Mouse (Mus musculus) left cerebral cortex, postnatal 36 days (tissue): Measurements from ENCODE around the gene Chmp2a. TPM values are rescaled to one million over a fixed set of nuclear protein-coding genes. Genes with fewer than 3 reads are reported as not detected.
"Not testable (repeated sequence)": the region's sequence is repeated elsewhere in the genome, so short reads cannot be mapped to it uniquely, and the experiment has no call there.

Source experiments
- DNase-seq, 2 experiments: peaks; one replicate each; pipeline ENCODE4 v3.0.0; 2021 to 2022; ENCODE audit warnings: low spot score in 2 of 2, mixed read lengths in 1 of 2
- intact Hi-C: fragments of 180-260 bp; cut with DNase I; formaldehyde crosslinking; loops from one replicate; pipeline ENCODE4 v1.15.1; 2025
- total RNA-seq, 2 experiments: library from RNA; stranded (reverse); gene quantifications; 2 replicates each; pipeline ENCODE4 v1.2.3; 2021

The Chmp2a gene
- 100 to 1,000 TPM; 124 to 136 TPM for total RNA-seq

DNA sequence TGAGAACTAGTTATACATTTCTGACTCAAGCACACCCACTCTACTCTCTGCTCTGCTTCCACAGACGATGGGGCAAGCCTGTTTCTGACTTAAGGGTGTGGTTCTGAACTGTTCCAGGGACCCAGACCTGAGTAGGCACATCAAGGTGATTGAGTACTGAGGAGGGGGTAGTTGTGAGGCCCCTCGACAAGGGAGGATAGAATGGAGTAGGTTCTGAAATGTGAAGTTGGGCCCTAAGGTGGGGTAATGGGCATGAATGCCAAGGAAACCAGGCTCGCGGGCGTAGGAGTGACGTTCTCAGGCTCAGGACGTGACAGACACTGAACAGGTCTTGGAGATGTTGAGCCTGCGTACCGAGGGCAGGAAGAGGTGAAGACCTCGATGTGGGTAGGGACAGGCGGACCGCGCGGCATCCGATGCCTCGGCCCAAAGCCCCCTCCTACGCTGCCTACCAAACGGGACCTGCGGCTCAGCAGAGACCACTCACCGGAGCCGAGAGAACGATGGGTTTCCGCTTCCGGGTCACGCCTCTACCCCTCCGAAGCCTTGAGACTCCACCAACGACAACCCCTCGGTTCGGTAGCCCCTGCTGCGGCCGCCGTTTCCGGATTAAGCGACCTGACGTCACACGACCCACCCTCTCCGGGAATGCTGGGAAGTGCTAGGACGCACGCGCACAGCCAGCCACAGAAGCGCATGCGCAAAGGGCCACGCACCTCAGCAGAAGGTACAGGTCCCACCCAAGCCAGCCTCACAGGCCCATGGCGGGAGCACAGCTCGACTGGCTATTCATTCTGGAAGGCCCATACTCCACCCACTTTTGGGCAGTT, at the start of gene Chmp2a:
Gene Chmp2a (minus strand): TSS at position 660 of the 830 bp plus-strand sequence.
- intact Hi-C loops, result loop anchor here (5.0 to 10.0 kb wide), 3 partner anchors 57 to 220 kb away; partner anchors contain the start of genes Rps5, Zfp329 and Zfp446
- peak; percentile 98 for DNase-seq

DNA sequence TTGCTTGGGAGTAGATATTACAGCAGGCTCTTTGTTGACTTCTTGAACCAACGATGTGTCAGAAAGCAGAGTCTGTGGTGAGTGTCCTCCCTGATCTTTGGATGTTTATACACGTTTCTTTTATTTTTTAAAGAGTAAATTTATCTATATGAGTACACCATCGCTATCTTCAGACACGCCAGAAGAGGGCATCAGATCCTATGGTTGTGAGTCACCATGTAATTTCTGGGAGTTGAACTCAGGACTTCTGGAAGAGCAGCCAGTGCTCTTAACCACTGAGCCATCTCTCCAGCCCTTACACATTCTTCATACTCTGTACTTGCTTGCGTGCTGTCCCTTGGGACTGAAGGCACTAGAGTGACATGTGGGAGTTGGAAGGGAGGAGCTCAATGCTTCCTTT, 37.7 kb upstream of the Chmp2a start:
- no peak for DNase-seq
- intact Hi-C loops, result loop anchor here (5.0 kb wide), 2 partner anchors 440 to 1245 kb away; no protein-coding TSS in a partner anchor

DNA sequence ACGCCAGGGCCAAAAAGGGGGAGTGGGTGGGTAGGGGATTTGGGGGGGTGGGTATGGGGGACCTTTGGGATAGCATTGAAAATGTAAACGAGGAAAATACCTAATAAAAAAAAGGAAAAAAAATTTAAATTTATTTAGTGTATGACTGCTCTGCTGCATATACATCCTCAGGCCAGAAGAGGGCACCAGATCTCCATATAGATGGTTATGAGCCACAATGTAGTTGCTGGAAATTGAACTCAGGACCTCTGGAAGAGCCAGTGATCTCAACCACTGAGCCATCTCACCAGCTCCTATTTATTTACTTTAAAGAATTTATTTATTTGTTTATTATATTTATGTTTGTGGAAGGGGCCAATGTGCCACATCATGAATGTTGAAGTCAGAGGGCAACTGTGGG, 28.8 kb upstream of the Chmp2a start:
- intact Hi-C loops, DNase-seq: not testable (repeated sequence)

DNA sequence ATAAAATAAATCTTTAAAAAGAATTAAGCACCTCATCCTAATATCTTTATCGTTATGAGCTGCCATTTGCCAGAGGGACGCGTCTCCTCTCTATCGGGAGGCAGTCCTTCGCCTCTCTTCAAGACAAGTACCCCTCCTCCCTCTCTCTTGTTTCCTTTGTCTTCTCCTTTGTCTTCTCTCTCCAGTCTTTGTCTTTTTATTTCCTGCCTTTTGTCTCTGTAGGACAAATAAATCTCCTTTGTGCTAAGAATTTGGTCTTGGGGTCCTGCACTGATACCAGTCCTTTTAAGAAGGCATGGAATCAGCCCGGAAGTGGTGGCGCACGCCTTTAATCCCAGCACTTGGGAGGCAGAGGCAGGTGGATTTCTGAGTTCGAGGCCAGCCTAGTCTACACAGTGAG, 24.9 kb upstream of the Chmp2a start:
- intact Hi-C loops, result no loop called here
- no peak for DNase-seq

DNA sequence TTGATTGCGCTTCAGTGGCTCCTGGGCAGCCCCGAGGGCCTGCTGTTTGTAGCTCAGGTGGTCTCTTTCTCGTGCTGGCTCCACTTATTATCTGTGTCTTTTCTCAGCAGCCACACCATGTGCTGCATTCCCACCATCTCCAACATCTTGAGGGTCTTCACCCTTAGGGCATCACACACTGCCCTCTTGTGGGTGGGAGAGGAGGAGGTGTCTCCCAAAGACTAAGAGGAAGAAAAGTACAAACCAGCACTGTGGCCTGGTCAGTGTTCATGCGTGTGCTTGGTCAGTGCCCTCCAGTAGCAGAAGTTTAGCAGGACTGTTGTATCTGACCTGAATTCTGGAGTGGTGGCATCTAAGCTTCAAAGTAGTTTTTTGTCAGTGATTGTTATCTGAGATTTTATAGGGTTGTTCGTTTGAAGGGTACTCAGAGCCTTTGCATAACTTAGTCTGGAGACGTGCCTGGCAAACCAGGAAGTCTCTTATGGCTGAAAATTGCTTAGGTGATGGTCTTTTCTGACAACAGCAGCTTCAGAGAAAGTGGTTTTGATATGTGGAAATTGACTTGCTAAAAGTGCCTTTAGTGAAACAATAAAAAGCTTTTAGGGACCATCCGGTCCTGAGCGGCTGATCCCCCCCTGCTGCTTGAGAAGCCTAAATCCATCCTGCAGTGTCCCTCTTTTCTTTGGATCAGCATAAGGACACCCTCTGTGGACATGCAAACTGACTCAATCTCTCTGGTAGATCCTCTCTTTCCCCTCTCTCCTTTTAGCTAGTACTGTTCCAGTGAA, 22.5 kb upstream of the Chmp2a start:
- intact Hi-C loops, result no loop called here
- DNase-seq, result no peak

DNA sequence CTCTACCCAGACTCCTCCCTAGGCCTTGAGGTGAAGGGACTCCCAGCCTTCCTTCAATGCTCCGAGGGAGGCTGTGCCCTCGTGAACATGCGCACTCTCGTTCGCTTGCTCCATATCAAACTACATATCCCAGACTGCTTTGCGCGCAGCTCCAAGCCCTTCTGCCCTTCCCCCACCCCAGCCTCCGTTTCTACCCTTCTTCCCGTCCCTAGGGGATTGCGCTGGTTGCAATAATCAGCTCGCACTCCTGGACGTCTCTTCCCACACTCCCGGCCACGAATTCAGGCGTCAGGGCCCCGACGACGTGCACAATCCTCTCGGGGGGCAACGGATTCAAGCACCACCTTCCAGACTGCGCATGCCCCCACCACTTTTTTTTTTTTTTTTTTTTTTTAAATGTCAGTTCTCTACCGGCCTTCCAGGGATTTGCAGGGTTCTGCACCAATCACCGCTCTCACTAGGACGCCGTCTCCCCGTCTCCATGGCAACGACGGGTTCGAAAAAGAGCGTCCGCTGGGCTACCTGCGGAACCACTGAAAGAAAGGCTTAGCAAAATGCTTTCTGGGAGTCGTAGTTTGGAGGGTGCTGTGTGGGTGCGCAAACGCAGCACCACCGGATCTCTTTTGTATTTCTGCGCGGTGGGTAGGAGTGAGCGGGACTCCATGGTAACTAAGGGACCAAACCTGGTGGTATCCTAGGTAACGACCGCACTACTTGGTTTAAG, 19.8 kb upstream of the Chmp2a start, which contains the start of gene Mzf1:
Gene Mzf1 (minus strand): TSS at position 478 of the 724 bp plus-strand sequence.
- intact Hi-C loops, result loop anchor here (5.0 kb wide), 1 partner anchor 223 kb away; the partner anchor contains the start of genes Lig1 and Zswim9
- DNase-seq, result peak; percentile 93 to 94

DNA sequence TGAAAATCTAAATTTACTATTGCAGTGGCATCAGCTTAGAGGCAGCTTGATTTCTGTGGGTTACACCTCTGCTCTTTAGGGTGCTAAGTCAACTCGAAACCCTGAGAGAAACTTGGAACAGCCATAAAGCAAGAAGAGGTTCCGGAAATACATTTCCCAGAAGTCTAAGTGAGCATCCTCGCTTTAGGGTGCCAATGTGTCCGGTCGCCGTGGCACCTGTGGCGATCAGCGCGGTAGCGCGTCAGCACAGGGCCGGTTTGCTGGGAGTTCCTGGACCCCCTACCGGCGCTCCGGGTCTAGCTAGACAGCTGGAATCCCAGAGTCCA, 19.3 kb upstream of the Chmp2a start:
- intact Hi-C loops, result loop anchor here (2.0 to 5.0 kb wide), 2 partner anchors 15 to 223 kb away; partner anchors contain the start of genes Lig1, Ube2m and Zswim9

DNA sequence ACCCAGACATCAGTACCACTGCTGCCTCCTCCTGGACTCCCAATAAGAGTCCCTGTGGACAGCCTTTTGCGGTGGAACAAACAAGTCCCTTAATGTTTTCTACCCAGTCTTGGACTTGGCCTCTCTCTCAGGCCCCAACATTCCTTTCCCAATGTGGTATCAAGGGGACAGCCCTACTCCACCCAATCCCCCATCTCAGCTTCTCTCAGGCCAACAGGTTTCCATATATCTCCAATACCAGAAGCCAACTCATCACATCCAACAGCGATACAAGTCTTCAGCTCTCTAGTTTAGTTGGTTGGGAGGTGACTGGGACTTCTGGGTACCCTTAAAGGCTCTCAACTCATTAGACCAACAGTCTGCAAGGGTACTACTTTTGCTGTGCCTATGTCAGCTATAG, 18.9 kb upstream of the Chmp2a start:
- intact Hi-C loops, result loop anchor here (2.0 to 5.0 kb wide), 2 partner anchors 15 to 224 kb away; partner anchors contain the start of genes Lig1, Ube2m and Zswim9
- no peak for DNase-seq

More for the DNA sequence above, 19.3 kb upstream of the Chmp2a start:
- DNase-seq, result no peak

DNA sequence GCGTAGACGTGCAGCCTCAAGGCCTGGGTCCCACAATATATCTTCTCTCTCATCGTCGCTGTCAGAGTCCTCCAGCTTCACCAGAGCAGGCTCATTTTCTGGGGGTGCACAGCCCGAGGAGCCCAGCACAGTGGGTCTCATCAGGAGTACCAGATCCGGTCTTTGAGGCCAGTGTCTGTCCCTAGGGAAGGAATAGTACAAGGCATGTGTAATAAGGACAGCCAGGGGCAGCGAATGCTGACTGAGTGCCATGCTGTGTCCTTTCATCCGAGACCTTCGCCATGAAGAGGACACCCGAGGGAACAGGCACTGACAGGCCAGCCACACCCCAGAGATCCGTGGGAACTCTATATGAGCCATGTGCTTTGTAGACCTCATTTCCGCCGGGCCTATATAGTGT, 18.4 kb upstream of the Chmp2a start:
- intact Hi-C loops, result loop anchor here (2.0 to 5.0 kb wide), 2 partner anchors 14 to 224 kb away; partner anchors contain the start of genes Lig1, Ube2m and Zswim9
- DNase-seq, result no peak

DNA sequence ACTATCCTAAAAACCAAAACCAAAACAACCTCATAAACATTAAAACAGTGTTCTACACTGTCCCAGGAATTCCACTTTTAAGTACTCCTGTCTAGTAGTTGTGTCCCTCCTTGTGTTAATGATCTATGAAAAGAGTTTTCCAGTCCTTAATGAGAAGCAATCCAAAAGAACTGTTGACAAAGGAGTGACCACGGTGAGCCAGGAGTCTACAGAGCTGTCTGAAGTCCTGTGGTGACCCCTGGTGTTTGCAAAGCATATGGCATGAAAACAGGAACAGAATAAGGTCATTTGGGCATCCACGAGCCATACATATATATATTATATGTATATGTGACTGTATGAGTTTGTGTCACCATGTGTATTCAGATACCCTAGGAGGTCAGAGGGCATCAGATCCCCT, 11.5 kb upstream of the Chmp2a start:
- intact Hi-C loops, result loop anchor here (5.0 kb wide), 1 partner anchor 39 kb away; no protein-coding TSS in a partner anchor
- DNase-seq, result no peak

DNA sequence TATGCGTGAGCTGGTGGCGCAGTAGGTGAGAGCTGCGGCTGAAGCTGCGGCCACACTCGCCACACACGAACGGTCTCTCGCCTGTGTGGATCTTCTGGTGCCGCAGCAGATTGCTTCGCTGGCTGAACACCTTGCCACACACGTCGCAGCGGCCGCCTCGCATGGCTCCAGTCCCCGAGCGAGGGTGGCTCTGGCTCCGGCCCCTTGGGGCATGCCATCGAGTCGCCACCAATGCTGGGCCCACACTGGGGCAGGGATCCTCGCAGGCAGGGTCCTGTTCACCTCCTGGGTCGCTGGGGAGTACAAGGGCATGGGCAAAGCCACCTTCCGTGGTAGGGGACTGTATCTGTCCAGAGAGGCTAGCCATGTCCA, 9.6 kb upstream of the Chmp2a start:
- intact Hi-C loops, result no loop called here
- DNase-seq, result no peak

DNA sequence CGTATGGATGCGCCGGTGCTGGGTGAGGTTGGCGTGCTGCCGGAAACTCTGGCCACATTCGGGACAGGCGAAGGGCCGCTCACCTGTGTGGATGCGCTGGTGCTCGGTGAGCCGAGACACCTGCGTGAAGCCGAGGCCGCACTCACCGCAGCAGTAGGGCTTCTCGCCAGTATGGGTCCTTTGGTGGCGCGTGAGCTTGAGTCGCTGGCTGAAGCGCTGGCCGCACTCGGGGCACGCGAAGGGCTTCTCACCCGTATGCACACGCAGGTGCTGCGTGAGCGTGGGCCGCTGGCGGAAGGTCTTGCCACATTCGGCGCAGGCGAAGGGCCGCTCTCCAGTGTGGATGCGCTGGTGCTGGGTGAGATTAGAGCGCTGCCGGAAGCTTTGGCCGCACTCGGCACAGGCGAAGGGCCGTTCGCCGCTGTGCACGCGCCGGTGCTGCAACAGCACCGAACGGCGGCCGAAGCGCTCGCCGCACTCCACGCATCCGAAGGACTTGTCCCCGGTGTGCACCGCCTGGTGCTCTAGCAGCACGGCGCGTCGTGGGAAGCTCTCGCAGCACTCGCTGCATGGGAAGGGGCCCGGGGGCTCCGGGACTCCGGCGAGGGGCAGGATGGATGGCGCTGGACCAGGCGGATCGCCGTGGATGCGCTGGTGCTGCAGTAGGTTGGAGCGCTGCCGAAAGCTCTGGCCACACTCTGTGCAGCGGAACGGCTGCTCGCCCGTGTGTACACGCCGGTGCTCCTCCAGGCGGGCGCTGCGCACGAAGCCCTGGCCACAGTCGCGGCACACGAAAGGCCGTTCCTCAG, 9.0 kb upstream of the Chmp2a start:
- intact Hi-C loops, result no loop called here
- peak; percentile 67 to 69 for DNase-seq

DNA sequence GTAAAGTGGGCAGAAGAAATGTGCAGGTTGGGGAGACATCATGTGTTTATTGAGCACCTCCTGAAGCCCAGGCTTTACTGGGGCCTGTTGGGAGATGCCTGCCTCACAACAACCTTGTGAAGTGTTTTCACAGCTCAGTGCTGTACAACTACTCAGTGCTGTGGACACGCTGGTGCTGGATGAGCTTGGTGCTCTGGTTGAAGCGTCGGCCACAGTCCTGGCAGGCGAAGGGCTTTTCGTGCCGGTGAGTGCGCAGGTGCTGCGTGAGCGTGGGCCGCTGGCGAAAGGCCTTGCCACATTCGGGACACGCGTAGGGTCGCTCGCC, 8.5 kb upstream of the Chmp2a start:
- intact Hi-C loops, result no loop called here
- no peak for DNase-seq

DNA sequence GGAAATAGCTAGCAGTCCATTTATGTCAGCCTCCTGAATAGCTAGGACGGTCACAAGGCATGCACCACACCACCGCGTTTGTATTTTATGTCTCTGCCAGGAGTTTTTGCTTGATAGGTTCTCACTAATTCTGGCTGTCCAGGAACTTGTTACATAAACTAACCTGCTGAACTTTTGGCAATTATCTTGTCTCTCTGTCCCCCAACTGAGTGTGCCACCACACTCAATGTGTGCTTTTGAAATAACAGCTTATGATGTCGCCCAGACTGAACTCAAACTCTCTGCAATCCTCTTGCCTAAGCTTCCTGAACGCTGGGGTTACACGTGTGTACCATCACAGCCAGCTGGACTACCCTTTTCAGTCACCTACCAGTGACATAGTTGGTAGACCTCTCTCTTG, 7.9 kb upstream of the Chmp2a start:
- DNase-seq, result no peak
- intact Hi-C loops, result no loop called here

DNA sequence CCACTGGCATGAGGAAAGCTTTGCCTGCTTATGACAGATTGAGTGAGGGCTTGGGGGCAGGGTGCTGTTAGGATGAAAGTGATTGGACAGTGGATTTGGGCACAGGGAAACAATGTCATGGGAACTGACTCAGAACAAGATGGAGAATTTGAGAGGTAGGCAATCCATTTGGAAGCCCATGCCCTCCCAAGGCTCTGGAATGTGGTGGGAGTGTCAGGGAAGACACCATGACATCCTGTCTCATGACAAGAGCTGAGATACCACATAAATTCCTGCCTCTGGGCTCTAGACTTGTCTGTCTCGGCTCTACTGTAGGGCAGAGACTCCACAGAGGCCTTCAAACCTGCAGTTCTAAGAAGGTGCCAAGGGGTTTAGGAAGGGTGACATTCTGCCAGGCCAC, 6.6 kb upstream of the Chmp2a start:
- intact Hi-C loops, result no loop called here
- DNase-seq, result no peak

DNA sequence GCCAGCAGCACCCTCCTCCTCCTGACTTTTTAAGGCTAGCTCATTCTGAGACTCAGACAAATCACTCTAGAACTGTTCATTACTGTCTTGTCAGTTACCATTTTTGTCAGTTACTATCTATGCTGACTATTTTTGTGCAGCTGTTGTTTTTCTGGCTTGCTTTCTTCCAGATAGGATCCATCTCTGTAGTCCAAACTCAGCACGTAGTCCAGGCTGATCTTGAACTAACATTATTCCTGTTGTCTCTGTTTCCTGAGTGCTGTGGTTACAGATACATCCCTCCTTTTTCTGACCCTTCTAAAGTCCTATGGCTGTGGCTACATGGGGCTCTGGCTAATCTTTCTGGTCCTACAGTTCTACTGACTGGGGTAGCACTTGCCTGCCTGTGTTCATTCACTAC, 4.6 kb upstream of the Chmp2a start:
- intact Hi-C loops, result loop anchor here (2.0 to 10.0 kb wide), 2 partner anchors 14 to 224 kb away; partner anchors contain the start of gene Zfp329
- no peak for DNase-seq

DNA sequence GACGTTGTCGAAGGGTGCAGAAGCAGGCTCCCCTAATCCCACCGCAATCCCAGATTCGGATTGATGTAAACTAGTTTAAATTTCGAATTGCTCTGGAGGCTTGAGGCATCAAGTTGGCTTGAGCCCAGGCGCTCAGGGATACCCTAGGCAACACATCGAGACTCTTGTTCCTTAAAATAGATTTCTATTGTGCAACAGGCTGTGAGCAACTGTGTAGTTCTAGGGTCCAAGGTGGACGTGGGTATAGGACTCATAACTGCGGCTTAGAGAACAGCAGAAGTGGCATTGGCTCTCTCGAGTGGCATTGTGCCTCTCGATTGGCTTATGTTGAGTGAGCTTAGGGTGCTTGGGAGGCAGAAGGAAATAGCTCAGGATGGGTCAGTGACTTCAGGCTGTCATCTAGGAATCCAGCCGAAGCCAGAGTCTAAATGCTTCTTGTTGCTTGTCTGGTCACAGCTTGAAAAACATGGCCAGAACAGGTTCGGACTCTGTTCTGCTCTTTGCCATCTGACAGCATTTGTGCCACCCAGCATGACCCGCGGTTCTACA, 4.1 kb upstream of the Chmp2a start:
- intact Hi-C loops, result loop anchor here (2.0 to 10.0 kb wide), 2 partner anchors 14 to 224 kb away; partner anchors contain the start of gene Zfp329
- DNase-seq, result no peak

DNA sequence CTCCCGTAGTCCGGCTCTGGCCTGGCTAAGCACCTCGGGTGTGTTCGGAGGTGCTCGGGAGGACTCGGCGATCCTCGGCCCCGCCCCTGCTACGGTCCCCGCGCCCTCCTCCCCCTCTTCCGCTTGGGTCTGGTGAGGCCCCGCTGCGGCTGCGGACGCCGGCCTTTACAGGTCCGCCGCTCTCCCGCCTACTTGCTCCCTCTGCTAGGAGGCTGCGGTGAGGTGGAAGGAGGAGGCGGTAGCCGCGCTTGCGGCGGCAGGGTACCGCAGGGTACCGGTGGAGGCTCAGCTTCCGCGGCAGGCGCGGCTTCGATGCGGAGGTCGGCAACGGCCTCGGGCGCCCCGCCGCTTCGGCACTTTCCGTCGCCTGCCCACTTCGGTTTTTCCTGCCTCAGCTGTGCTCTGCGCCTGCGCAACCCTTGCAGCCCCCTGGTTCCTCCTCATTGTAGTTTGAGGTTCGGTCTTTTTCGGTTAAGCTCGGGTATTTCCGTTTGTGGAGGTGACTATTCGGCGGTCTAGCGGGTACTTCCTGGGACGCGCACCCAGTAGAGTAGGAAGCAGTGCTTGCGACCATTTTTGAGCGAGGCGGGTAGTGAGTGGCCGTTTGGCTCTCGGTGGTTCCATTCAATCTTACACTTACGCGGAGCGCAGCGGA, 3.4 kb upstream of the Chmp2a start, which contains the start of gene Ube2m:
Gene Ube2m (minus strand): TSS at position 375 of the 655 bp plus-strand sequence.
- DNase-seq, result peak; percentile 98 to 99
- intact Hi-C loops, result loop anchor here (2.0 to 10.0 kb wide), 2 partner anchors 15 to 223 kb away; partner anchors contain the start of gene Zfp329
